Comparison of ENCODE assay signal across 15 mouse cellular contexts in the genomic region with DNA sequence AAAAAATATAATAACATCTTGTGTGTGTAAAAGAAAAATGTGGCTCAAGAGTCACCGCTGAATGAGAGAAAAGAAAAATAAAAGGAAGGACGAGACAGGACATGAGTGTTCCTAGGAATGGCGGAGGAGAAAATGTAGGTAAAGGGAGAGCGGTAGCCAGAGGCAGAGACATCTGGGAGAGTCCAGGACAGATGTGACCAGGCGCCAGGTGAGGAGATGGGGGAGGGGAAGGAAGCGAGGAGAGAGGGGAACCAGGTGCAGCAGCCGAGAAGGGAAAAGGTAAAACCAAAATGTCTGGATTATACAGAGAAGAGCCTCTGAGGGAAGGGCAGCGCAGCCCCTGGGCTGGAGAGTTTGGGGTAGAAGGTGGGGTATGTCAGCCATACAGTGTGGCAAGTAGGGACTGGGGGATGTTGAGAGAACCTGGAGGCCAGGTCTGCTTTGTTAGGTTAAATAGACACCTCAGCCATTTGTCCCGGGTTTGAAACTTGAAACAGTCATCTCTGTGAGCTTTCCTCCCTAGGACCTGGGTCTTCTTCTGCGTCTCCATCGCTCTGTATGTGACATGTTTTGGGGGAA. TPM values are rescaled to one million over a fixed set of nuclear protein-coding genes. Genes with fewer than 3 reads are reported as not detected.
DNase-seq lines count a peak whose midpoint lies in the region; ATAC-seq and TF ChIP-seq lines count a peak whose summit lies in the region.
"Had no signal": no experiment of that assay in that cellular context is flagged by ENCODE, and none has a peak within 500 bp of the region (broad histone marks: within the 10 kb centered on the region; RNA-seq: fewer than 3 reads in every experiment).

No protein-coding gene starts in this region.

- no peaks in the 10 kb centered on the region for H3K9me3 ChIP-seq in hindbrain, embryonic 10.5 days
- no peaks in the 10 kb centered on the region for H3K9me3 ChIP-seq in hindbrain, embryonic 14.5 days (ENCODE audit: control insufficient read depth, low read length)
- H3K9me3 ChIP-seq in ES-Bruce4 (replicated peaks; ENCODE audit: control insufficient read depth, insufficient read depth, low read length, poor library complexity, severe bottlenecking) = no peaks in the 10 kb centered on the region
- no peaks in the 10 kb centered on the region for H3K9me3 ChIP-seq in limb, embryonic 12.5 days
- no peaks in the 10 kb centered on the region for H3K9me3 ChIP-seq in hindbrain, postnatal 0 days (ENCODE audit: low read length)
- H3K9me3 ChIP-seq: forebrain, embryonic 13.5 days; G1E; midbrain, embryonic 15.5 days; neural tube, embryonic 15.5 days had no signal

- no peaks in the 10 kb centered on the region for H3K27me3 ChIP-seq in hindbrain, embryonic 10.5 days (ENCODE audit: insufficient read depth, poor library complexity, severe bottlenecking)
- no peaks in the 10 kb centered on the region for H3K27me3 ChIP-seq in hindbrain, embryonic 14.5 days (ENCODE audit: control insufficient read depth, insufficient read depth, low read length)
- no peaks in the 10 kb centered on the region for H3K27me3 ChIP-seq in ES-Bruce4 (ENCODE audit: control insufficient read depth, insufficient read depth, low read length, poor library complexity, severe bottlenecking)
- no peaks in the 10 kb centered on the region for H3K27me3 ChIP-seq in limb, embryonic 12.5 days
- H3K27me3 ChIP-seq in hindbrain, postnatal 0 days (ENCODE audit: insufficient read depth, low read length) = no peaks in the 10 kb centered on the region
- H3K27me3 ChIP-seq: forebrain, embryonic 13.5 days; midbrain, embryonic 15.5 days; neural tube, embryonic 15.5 days had no signal

- H3K36me3 ChIP-seq in hindbrain, embryonic 10.5 days = no peaks in the 10 kb centered on the region
- no peaks in the 10 kb centered on the region for H3K36me3 ChIP-seq in hindbrain, embryonic 14.5 days (replicated peaks; ENCODE audit: control insufficient read depth, insufficient read depth)
- no peaks in the 10 kb centered on the region for H3K36me3 ChIP-seq in ES-Bruce4 (ENCODE audit: control insufficient read depth, insufficient read depth, low read length, poor library complexity, severe bottlenecking)
- no peaks in the 10 kb centered on the region for H3K36me3 ChIP-seq in limb, embryonic 12.5 days
- H3K36me3 ChIP-seq in hindbrain, postnatal 0 days (ENCODE audit: insufficient read depth, low read length) = no peaks in the 10 kb centered on the region
- H3K36me3 ChIP-seq: midbrain, embryonic 15.5 days; neural tube, embryonic 15.5 days had no signal

- no peak for TF ChIP-seq CTCF in ES-Bruce4 (IDR thresholded peaks at IDR 0.05; ENCODE audit: low read depth, low read length)
- TF ChIP-seq CTCF in hindbrain, postnatal 0 days (IDR thresholded peaks at IDR 0.05; ENCODE audit: low read depth) = no peak

- H3K4me1 ChIP-seq in hindbrain, embryonic 10.5 days (replicated peaks) = peaks cover 46% of the 10 kb centered on the region
- H3K4me1 ChIP-seq in hindbrain, embryonic 14.5 days (replicated peaks; ENCODE audit: control insufficient read depth, insufficient read depth, low read length) = 0 out of 2 replicates have a peak, but pooled peaks cover 5% of the 10 kb centered on the region
- H3K4me1 ChIP-seq in ES-Bruce4 (ENCODE audit: control insufficient read depth, insufficient read depth, low read length) = peaks cover 15% of the 10 kb centered on the region
- H3K4me1 ChIP-seq in limb, embryonic 12.5 days (replicated peaks) = peaks cover 39% of the 10 kb centered on the region
- no peaks in the 10 kb centered on the region for H3K4me1 ChIP-seq in hindbrain, postnatal 0 days (ENCODE audit: insufficient read depth, low read length)
- H3K4me1 ChIP-seq: neural tube, embryonic 15.5 days had no signal

- H3K27ac ChIP-seq in hindbrain, embryonic 10.5 days = peak overlapping the region; percentile 76; the same call in 1 of the 2 replicates
- no peak overlapping the region for H3K27ac ChIP-seq in hindbrain, embryonic 14.5 days
- peak overlapping the region; percentile 97 for H3K27ac ChIP-seq in ES-Bruce4 (ENCODE audit: insufficient read depth, low read length)
- H3K27ac ChIP-seq in limb, embryonic 12.5 days = 0 out of 2 replicates have a peak overlapping the region, but pooled peaks have one; percentile 83
- H3K27ac ChIP-seq in hindbrain, postnatal 0 days = no peak overlapping the region
- H3K27ac ChIP-seq: forebrain, embryonic 13.5 days; midbrain, embryonic 15.5 days; neural tube, embryonic 15.5 days had no signal

- WGBS in hindbrain, embryonic 10.5 days = 67% methylated on average over 11 of the region's 11 CpGs
- WGBS in hindbrain, embryonic 14.5 days = 70% methylated on average over 11 of the region's 11 CpGs
- 59% methylated on average over 11 of the region's 11 CpGs for WGBS in limb, embryonic 12.5 days
- WGBS in hindbrain, postnatal 0 days = 75% methylated on average over 11 of the region's 11 CpGs

- TF ChIP-seq EP300 in ES-Bruce4 (IDR thresholded peaks at IDR 0.05; ENCODE audit: insufficient read depth, low read depth, low read length) = peak; percentile 94

- TF ChIP-seq POLR2A in ES-Bruce4 (IDR thresholded peaks at IDR 0.05; ENCODE audit: insufficient read depth, low read length) = no peak

- DNase-seq in hindbrain, embryonic 10.5 days (ENCODE audit: low spot score) = no peak
- DNase-seq in hindbrain, embryonic 14.5 days (ENCODE audit: low spot score) = no peak
- DNase-seq in A20 (ENCODE audit: low read depth, low spot score) = peak; percentile 19
- DNase-seq in layer of hippocampus, adult 9-11 months = no peak
- DNase-seq in hindbrain, postnatal 0 days (ENCODE audit: low spot score) = no peak
- no peak for DNase-seq in cerebellum, adult 8-10 months
- DNase-seq: cerebellum, adult 2 months; gastrocnemius, postnatal 10 days; lung, postnatal 4 days had no signal

- no peak for ATAC-seq in hindbrain, embryonic 14.5 days (ENCODE audit: low FRiP score)
- no peak for ATAC-seq in limb, embryonic 12.5 days (ENCODE audit: insufficient number of reproducible peaks, insufficient read depth, low FRiP score, low TSS enrichment, low read depth)
- no peak for ATAC-seq in hindbrain, postnatal 0 days
- ATAC-seq: forebrain, embryonic 13.5 days; midbrain, embryonic 15.5 days had no signal

- no peak overlapping the region for H3K4me3 ChIP-seq in hindbrain, embryonic 10.5 days
- no peak overlapping the region for H3K4me3 ChIP-seq in hindbrain, embryonic 14.5 days (replicated peaks; ENCODE audit: low read length)
- H3K4me3 ChIP-seq in ES-Bruce4 (ENCODE audit: low read depth, low read length) = peak overlapping the region; percentile 31
- H3K4me3 ChIP-seq in limb, embryonic 12.5 days (replicated peaks) = no peak overlapping the region
- H3K4me3 ChIP-seq in hindbrain, postnatal 0 days (ENCODE audit: low read length) = no peak overlapping the region
- H3K4me3 ChIP-seq: forebrain, embryonic 13.5 days; midbrain, embryonic 15.5 days; neural tube, embryonic 15.5 days had no signal

- H3K4me2 ChIP-seq in hindbrain, embryonic 14.5 days (replicated peaks) = no peak overlapping the region
- no peak overlapping the region for H3K4me2 ChIP-seq in limb, embryonic 12.5 days
- no peak overlapping the region for H3K4me2 ChIP-seq in hindbrain, postnatal 0 days (ENCODE audit: low read depth, low read length)
- H3K4me2 ChIP-seq: forebrain, embryonic 13.5 days; midbrain, embryonic 15.5 days; neural tube, embryonic 15.5 days had no signal

- no peak overlapping the region for H3K9ac ChIP-seq in hindbrain, embryonic 14.5 days
- H3K9ac ChIP-seq in ES-Bruce4 (ENCODE audit: low read depth, poor library complexity, severe bottlenecking) = peak overlapping the region; percentile 68
- H3K9ac ChIP-seq in limb, embryonic 12.5 days (replicated peaks) = no peak overlapping the region
- no peak overlapping the region for H3K9ac ChIP-seq in hindbrain, postnatal 0 days (replicated peaks; ENCODE audit: low read length)
- H3K9ac ChIP-seq: forebrain, embryonic 13.5 days; midbrain, embryonic 15.5 days; neural tube, embryonic 15.5 days had no signal

RNA-seq across cellular contexts. Expression of a gene that starts 3.7 kb away (rescaled TPM):
- 0.25 TPM in 1 of 2 replicates, not detected in the other for polyA plus RNA-seq in hindbrain, embryonic 10.5 days (2016; fragmentation: Nextera tagmentation; extraction: Ambion mirVana)
- 0.13 TPM in 1 of 2 replicates, not detected in the other for polyA plus RNA-seq in hindbrain, embryonic 14.5 days (2014; fragmentation: Nextera tagmentation; extraction: Ambion mirVana)
- polyA plus RNA-seq in ES-Bruce4 (2011; ENCODE audit: insufficient read depth, insufficient read length, low read depth, missing spikeins) = 1.4 and 1.5 TPM in 2 replicates
- 1.1 and 1.3 TPM in 2 replicates for polyA plus RNA-seq in limb, embryonic 12.5 days (2016; fragmentation: Nextera tagmentation; extraction: Ambion mirVana)
- total RNA-seq in hindbrain, postnatal 0 days (2014; rRNA removed) = 0.10 TPM in 1 of 2 replicates, not detected in the other
- polyA plus RNA-seq in hindbrain, postnatal 0 days (2015; fragmentation: Nextera tagmentation; extraction: Ambion mirVana) = 0.08 and 0.13 TPM in 2 replicates
- polyA plus RNA-seq: forebrain, embryonic 13.5 days; G1E had no signal

RNA-seq across cellular contexts. Expression of a gene that starts 32.5 kb away (rescaled TPM):
- polyA plus RNA-seq in hindbrain, embryonic 10.5 days (2016; fragmentation: Nextera tagmentation; extraction: Ambion mirVana) = 3.9 and 4.7 TPM in 2 replicates
- 5.3 and 5.6 TPM in 2 replicates for polyA plus RNA-seq in hindbrain, embryonic 14.5 days (2014; fragmentation: Nextera tagmentation; extraction: Ambion mirVana)
- 79.1 and 81.1 TPM in 2 replicates for polyA plus RNA-seq in ES-Bruce4 (2011; ENCODE audit: insufficient read depth, insufficient read length, low read depth, missing spikeins)
- polyA plus RNA-seq in limb, embryonic 12.5 days (2016; fragmentation: Nextera tagmentation; extraction: Ambion mirVana) = 7.9 and 8.1 TPM in 2 replicates
- 5.1 and 5.3 TPM in 2 replicates for total RNA-seq in hindbrain, postnatal 0 days (2014; rRNA removed)
- 1.2 and 1.7 TPM in 2 replicates for polyA plus RNA-seq in hindbrain, postnatal 0 days (2015; fragmentation: Nextera tagmentation; extraction: Ambion mirVana)

RNA-seq across cellular contexts. Expression of a gene that starts 32.9 kb away (rescaled TPM):
- not detected in 2 replicates for polyA plus RNA-seq in hindbrain, embryonic 10.5 days (2016; fragmentation: Nextera tagmentation; extraction: Ambion mirVana)
- not detected in 2 replicates for polyA plus RNA-seq in hindbrain, embryonic 14.5 days (2014; fragmentation: Nextera tagmentation; extraction: Ambion mirVana)
- 36.9 and 38.4 TPM in 2 replicates for polyA plus RNA-seq in ES-Bruce4 (2011; ENCODE audit: insufficient read depth, insufficient read length, low read depth, missing spikeins)
- not detected in 2 replicates for polyA plus RNA-seq in limb, embryonic 12.5 days (2016; fragmentation: Nextera tagmentation; extraction: Ambion mirVana)
- total RNA-seq in hindbrain, postnatal 0 days (2014; rRNA removed) = 6.0 and 7.8 TPM in 2 replicates
- polyA plus RNA-seq in hindbrain, postnatal 0 days (2015; fragmentation: Nextera tagmentation; extraction: Ambion mirVana) = 0.15 and 0.87 TPM in 2 replicates
- polyA plus RNA-seq: forebrain, embryonic 13.5 days; G1E; midbrain, embryonic 15.5 days; neural tube, embryonic 15.5 days had no signal

Comparison
In these comparisons a context has a peak if more than half of its experiments do, and no peak if none do; other contexts are left out.
1. H3K27ac ChIP-seq: peak in hindbrain, embryonic 10.5 days (single experiment), ES-Bruce4 (single experiment) and limb, embryonic 12.5 days (single experiment); none in hindbrain, embryonic 14.5 days (single experiment) and hindbrain, postnatal 0 days (single experiment).
2. RNA of a gene that starts 32.9 kb away (polyA plus RNA-seq): 36.9 to 38.4 TPM in ES-Bruce4; 0.15 to 0.87 TPM in hindbrain, postnatal 0 days, not detected in hindbrain, embryonic 10.5 days, not detected in hindbrain, embryonic 14.5 days and not detected in limb, embryonic 12.5 days; every median in the first group is over 10 times any median in the second.